Comparison of ENCODE assay signal across 42 mouse cellular contexts in the genomic region with DNA sequence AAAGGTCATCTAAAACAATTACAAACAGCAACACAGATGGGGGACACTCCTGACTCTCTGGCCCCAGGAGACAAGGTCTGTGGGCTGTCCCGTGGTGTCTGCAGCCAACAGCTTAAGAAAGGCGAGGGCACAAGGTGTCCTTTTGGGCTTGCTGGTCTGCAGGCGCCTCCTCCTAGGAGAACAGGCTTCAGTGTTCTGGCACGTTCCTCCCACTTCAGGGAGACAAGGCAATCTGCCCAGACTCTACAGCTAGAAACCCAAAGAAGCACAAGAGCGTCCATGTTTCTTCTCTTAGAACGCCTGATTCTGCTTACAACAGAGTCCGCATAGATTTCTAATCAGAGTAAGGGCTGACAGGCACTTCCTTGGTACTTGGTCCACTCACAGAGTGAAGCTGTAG. TPM values are rescaled to one million over a fixed set of nuclear protein-coding genes. Genes with fewer than 3 reads are reported as not detected.
DNase-seq lines count a peak whose midpoint lies in the region; ATAC-seq lines count a peak whose summit lies in the region.
"Had no signal": no experiment of that assay in that cellular context is flagged by ENCODE, and none has a peak within 500 bp of the region (broad histone marks: within the 10 kb centered on the region; RNA-seq: fewer than 3 reads in every experiment).

No protein-coding gene starts in this region.

- DNase-seq in frontal cortex, postnatal 25 days (ENCODE audit: low spot score in 2 of 2) = no peak
- peak; percentile 23 to 59 for DNase-seq in left cerebral cortex, postnatal 25 days (ENCODE audit: low spot score in 2 of 2)
- DNase-seq in left cerebral cortex, adult 8-10 months (ENCODE audit: low spot score in 2 of 2) = no peak
- DNase-seq in right cerebral cortex, adult 2 months (ENCODE audit: low spot score in 2 of 2) = peak; percentile 20 to 25
- no peak for DNase-seq in right cerebral cortex, postnatal 4 days
- DNase-seq: adrenal gland, postnatal 10 days; cerebellum, adult 18-20 months; cerebellum, postnatal 10 days; gastrocnemius, postnatal 25 days; heart, adult 11 months; kidney, adult 2 months; kidney, postnatal 36 days; layer of hippocampus, postnatal 36 days; thymus, postnatal 14 days had no signal

- 0 out of 2 replicates have a peak, but pooled peaks cover 8% of the 10 kb centered on the region for H3K9me3 ChIP-seq in hindbrain, embryonic 12.5 days (replicated peaks)
- H3K9me3 ChIP-seq: heart, embryonic 15.5 days; intestine, embryonic 15.5 days; liver, embryonic 15.5 days; lung, embryonic 15.5 days; midbrain, embryonic 13.5 days had no signal

- no peak overlapping the region for H3K4me3 ChIP-seq in hindbrain, embryonic 12.5 days
- H3K4me3 ChIP-seq: erythroblast, embryonic 14.5 days; heart, embryonic 10.5 days; heart, embryonic 15.5 days; intestine, embryonic 15.5 days; limb, embryonic 12.5 days; liver, embryonic 15.5 days; lung, embryonic 15.5 days; midbrain, embryonic 13.5 days; neural tube, embryonic 13.5 days had no signal

- no peaks in the 10 kb centered on the region for H3K4me1 ChIP-seq in hindbrain, embryonic 12.5 days
- H3K4me1 ChIP-seq: heart, embryonic 10.5 days; heart, embryonic 15.5 days; intestine, embryonic 15.5 days; limb, embryonic 12.5 days; liver, embryonic 15.5 days; lung, embryonic 15.5 days; midbrain, embryonic 13.5 days; neural tube, embryonic 13.5 days had no signal

- H3K36me3 ChIP-seq in hindbrain, embryonic 12.5 days = peaks cover 32% of the 10 kb centered on the region
- H3K36me3 ChIP-seq: heart, embryonic 15.5 days; intestine, embryonic 15.5 days; lung, embryonic 15.5 days had no signal

- no peak overlapping the region for H3K27ac ChIP-seq in hindbrain, embryonic 12.5 days
- H3K27ac ChIP-seq: heart, embryonic 10.5 days; heart, embryonic 15.5 days; hindbrain, postnatal 0 days; intestine, embryonic 15.5 days; limb, embryonic 12.5 days; liver, embryonic 15.5 days; lung, embryonic 15.5 days; macrophage; midbrain, embryonic 13.5 days; neural tube, embryonic 13.5 days had no signal

- intact Hi-C loops in left cerebral cortex, postnatal 25 days (cut with DNase I) = no loop called here

- peak; percentile 86 for ATAC-seq in frontal cortex, adult (ENCODE audit: low TSS enrichment)
- no peak for ATAC-seq in hindbrain, embryonic 12.5 days (ENCODE audit: low FRiP score)
- ATAC-seq: forebrain, embryonic 16.5 days; hindbrain, postnatal 0 days; intestine, embryonic 15.5 days; midbrain, embryonic 13.5 days; Patski had no signal

- no peaks in the 10 kb centered on the region for H3K27me3 ChIP-seq in hindbrain, embryonic 12.5 days
- H3K27me3 ChIP-seq: CH12.LX; heart, embryonic 15.5 days; intestine, embryonic 15.5 days; limb, embryonic 12.5 days; liver, embryonic 15.5 days; lung, embryonic 15.5 days; midbrain, embryonic 13.5 days; neural tube, embryonic 13.5 days; Patski had no signal

- WGBS in hindbrain, embryonic 12.5 days = 92% methylated on average over 7 of the region's 7 CpGs

- H3K4me2 ChIP-seq in hindbrain, embryonic 12.5 days (replicated peaks) = no peak overlapping the region
- H3K4me2 ChIP-seq: heart, embryonic 15.5 days; intestine, embryonic 15.5 days; limb, embryonic 12.5 days; liver, embryonic 15.5 days; lung, embryonic 15.5 days; midbrain, embryonic 13.5 days; neural tube, embryonic 13.5 days had no signal

- H3K9ac ChIP-seq in hindbrain, embryonic 12.5 days = no peak overlapping the region
- H3K9ac ChIP-seq: heart, embryonic 15.5 days; intestine, embryonic 15.5 days; limb, embryonic 12.5 days; liver, embryonic 15.5 days; lung, embryonic 15.5 days; midbrain, embryonic 13.5 days; neural tube, embryonic 13.5 days had no signal

RNA-seq across cellular contexts. Expression of a gene that starts 6.4 kb away (rescaled TPM):
- total RNA-seq in left cerebral cortex, postnatal 25 days (2021) = 10 to 100 TPM; 51.1 to 56.9 TPM
- total RNA-seq in left cerebral cortex, adult 8-10 months (2022) = 10 to 100 TPM; 46.2 to 56.3 (median 50.2) TPM
- 83.3 and 91.8 TPM in 2 replicates for polyA plus RNA-seq in hindbrain, embryonic 12.5 days (2016; fragmentation: Nextera tagmentation; extraction: Ambion mirVana)

RNA-seq across cellular contexts. Expression of a gene that starts 6.6 kb away (rescaled TPM):
- 1 to 10 TPM; 3.8 to 4.4 TPM for total RNA-seq in left cerebral cortex, postnatal 25 days (2021)
- total RNA-seq in left cerebral cortex, adult 8-10 months (2022) = 1 to 10 TPM; 4.0 to 5.4 (median 4.0) TPM
- polyA plus RNA-seq in hindbrain, embryonic 12.5 days (2016; fragmentation: Nextera tagmentation; extraction: Ambion mirVana) = 8.0 and 8.5 TPM in 2 replicates

RNA-seq across cellular contexts. Expression of a gene that starts 13.4 kb away (rescaled TPM):
- not detected for total RNA-seq in left cerebral cortex, postnatal 25 days (2021)
- total RNA-seq in left cerebral cortex, adult 8-10 months (2022) = not detected
- polyA plus RNA-seq in hindbrain, embryonic 12.5 days (2016; fragmentation: Nextera tagmentation; extraction: Ambion mirVana) = not detected in 2 replicates
- total RNA-seq: adrenal gland, postnatal 10 days; common myeloid progenitor, adult 5-6 weeks; hindbrain, postnatal 0 days; layer of hippocampus, postnatal 36 days; liver, adult 2 months; megakaryocyte-erythroid progenitor cell, adult 5-6 weeks had no signal
- polyA plus RNA-seq: C2C12; erythroblast, embryonic 14.5 days; forebrain, embryonic 11.5 days; forebrain, embryonic 16.5 days; heart, embryonic 10.5 days; hindbrain, embryonic 11.5 days; hindbrain, postnatal 0 days; intestine, embryonic 15.5 days; kidney, embryonic 16.5 days; limb, embryonic 12.5 days; liver, adult 2 months; liver, embryonic 15.5 days; macrophage; midbrain, embryonic 13.5 days; neural tube, embryonic 13.5 days; Patski; urinary bladder, adult 2 months had no signal

RNA-seq across cellular contexts. Expression of a gene that starts 19.7 kb away (rescaled TPM):
- 10 to 100 TPM; 20.0 to 20.3 TPM for total RNA-seq in left cerebral cortex, postnatal 25 days (2021)
- total RNA-seq in left cerebral cortex, adult 8-10 months (2022) = 10 to 100 TPM; 26.1 to 33.6 (median 29.0) TPM
- 15.8 and 16.7 TPM in 2 replicates for polyA plus RNA-seq in hindbrain, embryonic 12.5 days (2016; fragmentation: Nextera tagmentation; extraction: Ambion mirVana)

RNA-seq across cellular contexts. Expression of a gene that starts 22.1 kb away (rescaled TPM):
- not detected for total RNA-seq in left cerebral cortex, postnatal 25 days (2021)
- not detected for total RNA-seq in left cerebral cortex, adult 8-10 months (2022)
- polyA plus RNA-seq in hindbrain, embryonic 12.5 days (2016; fragmentation: Nextera tagmentation; extraction: Ambion mirVana) = not detected in 2 replicates
- total RNA-seq: CH12.LX; gastrocnemius, adult 18-20 months; gastrocnemius, postnatal 25 days; heart, postnatal 25 days; hindbrain, postnatal 0 days; layer of hippocampus, postnatal 36 days; liver, adult 2 months; MEL had no signal
- polyA plus RNA-seq: C2C12; embryonic facial prominence, embryonic 14.5 days; erythroblast, embryonic 14.5 days; forebrain, embryonic 11.5 days; forebrain, embryonic 16.5 days; heart, embryonic 10.5 days; heart, embryonic 15.5 days; hindbrain, embryonic 11.5 days; hindbrain, postnatal 0 days; kidney, adult 2 months; kidney, embryonic 16.5 days; limb, embryonic 12.5 days; liver, adult 2 months; liver, embryonic 15.5 days; lung, embryonic 15.5 days; macrophage; midbrain, embryonic 13.5 days; neural tube, embryonic 13.5 days; Patski; urinary bladder, adult 2 months had no signal

Comparison
In these comparisons a context has a peak if more than half of its experiments do, and no peak if none do; other contexts are left out.
1. DNase-seq: peak in left cerebral cortex, postnatal 25 days (2 of 2) and right cerebral cortex, adult 2 months (2 of 2); none in frontal cortex, postnatal 25 days (0 of 2), left cerebral cortex, adult 8-10 months (0 of 2) and right cerebral cortex, postnatal 4 days (single experiment).